Mouse (Mus musculus) stomach, postnatal 0 days (tissue): ENCODE measurements at regions not wholly inside any gene's neighbourhood (a gene's known extent, or its start where the extent isn't known, plus 50 kb on each side); places are given as distances from the start of the nearest gene placed in this dataset.

Experiments used
- CTCF ChIP-seq: IDR thresholded peaks from 2 replicates; pipeline ENCODE4 v1.5.1; 2016; ENCODE audit warnings: antibody characterized with exemption, low read depth, mild to moderate bottlenecking, moderate library complexity
- EP300 ChIP-seq: optimal IDR thresholded peaks from 2 replicates; pipeline ENCODE3; 2016; ENCODE audit warnings: antibody characterized with exemption

GRCm38 (mm10) chr8:78046691-78047090, 166.4 kb upstream of the Ttc29 start:
- TF ChIP-seq CTCF: no peak
- no peak for TF ChIP-seq EP300
